Mouse (Mus musculus) heart, embryonic 12.5 days (tissue): ENCODE measurements at regions not wholly inside any gene's neighbourhood (a gene's known extent, or its start where the extent isn't known, plus 50 kb on each side); places are given as distances from the start of the nearest gene placed in this dataset.

ENCODE experiments used
- ATAC-seq: fragments of 200-750 bp; cut with Nextera tagmentation; 2 replicates; pipeline ENCODE4 v1.8.0; 2017; ENCODE audit warnings: moderate TSS enrichment, moderate library complexity; ENCODE audit not compliant: insufficient number of reproducible peaks, low FRiP score
- H3K27ac ChIP-seq: fragments of 300-500 bp; sonication (generic); 2 replicates; pipeline ENCODE4 v1.5.1; 2016; ENCODE audit warnings: mild to moderate bottlenecking, moderate library complexity; ENCODE audit not compliant: poor library complexity, severe bottlenecking
- H3K27me3 ChIP-seq: fragments of 300-500 bp; sonication (generic); replicated peaks from 2 replicates; pipeline ENCODE4 v1.6.1; 2016; ENCODE audit warnings: mild to moderate bottlenecking, moderate library complexity
- H3K36me3 ChIP-seq: fragments of 300-500 bp; sonication (generic); 2 replicates; pipeline ENCODE4 v1.6.1; 2016; ENCODE audit warnings: mild to moderate bottlenecking, moderate library complexity
- H3K4me1 ChIP-seq: fragments of 300-500 bp; sonication (generic); replicated peaks from 2 replicates; pipeline ENCODE4 v1.6.1; 2016; ENCODE audit warnings: mild to moderate bottlenecking
- H3K4me2 ChIP-seq: fragments of 300-500 bp; sonication (generic); 2 replicates; pipeline ENCODE4 v1.6.1; 2016; ENCODE audit warnings: mild to moderate bottlenecking, moderate library complexity
- H3K4me3 ChIP-seq: fragments of 300-500 bp; sonication (generic); 2 replicates; pipeline ENCODE4 v1.5.1; 2016; ENCODE audit warnings: mild to moderate bottlenecking
- H3K9ac ChIP-seq: fragments of 300-500 bp; sonication (generic); 2 replicates; pipeline ENCODE4 v1.6.1; 2016; ENCODE audit warnings: mild to moderate bottlenecking, moderate library complexity
- H3K9me3 ChIP-seq: fragments of 300-500 bp; sonication (generic); replicated peaks from 2 replicates; pipeline ENCODE4 v1.6.1; 2016; ENCODE audit warnings: mild to moderate bottlenecking, moderate library complexity
- WGBS: fragments of 180-500 bp; shearing (Covaris S2); methylation state at CpG from one replicate; pipeline ENCODE4 v1.1.7; 2016; 5-methylcytosine and 5-hydroxymethylcytosine counted together

GRCm38 (mm10) chr16:21295956-21296733 lies 91.6 kb downstream of the Ephb3 start:
- H3K4me2 ChIP-seq = no peak overlapping the region
- 63% methylated on average over 13 of the region's 13 CpGs for WGBS
- no peak; the same call in 1 of the 2 replicates for ATAC-seq
- no peaks in the 10 kb centered on the region for H3K36me3 ChIP-seq
- H3K27ac ChIP-seq = no peak overlapping the region
- H3K9ac ChIP-seq = no peak overlapping the region
- no peaks in the 10 kb centered on the region for H3K27me3 ChIP-seq
- no peaks in the 10 kb centered on the region for H3K9me3 ChIP-seq
- peaks cover 51% of the 10 kb centered on the region for H3K4me1 ChIP-seq
- H3K4me3 ChIP-seq = no peak overlapping the region

GRCm38 (mm10) chr16:21296786-21297185 lies 92.2 kb downstream of the Ephb3 start:
- WGBS = 65% methylated on average over 3 of the region's 3 CpGs
- H3K36me3 ChIP-seq = no peaks in the 10 kb centered on the region
- H3K4me3 ChIP-seq = no peak overlapping the region
- H3K9me3 ChIP-seq = no peaks in the 10 kb centered on the region
- no peak overlapping the region for H3K4me2 ChIP-seq
- H3K9ac ChIP-seq = no peak overlapping the region
- H3K27me3 ChIP-seq = no peaks in the 10 kb centered on the region
- H3K4me1 ChIP-seq = peaks cover 51% of the 10 kb centered on the region
- no peak overlapping the region for H3K27ac ChIP-seq
- no peak for ATAC-seq

GRCm38 (mm10) chr16:21298866-21299265 lies 94.3 kb downstream of the Ephb3 start:
- H3K4me1 ChIP-seq = peaks cover 32% of the 10 kb centered on the region
- whole genome bisulfite sequencing = 68% methylated on average over 7 of the region's 7 CpGs

GRCm38 (mm10) chr16:21305859-21306258 lies 101.3 kb downstream of the Ephb3 start:
- Histone ChIP-seq H3K9ac (no peak overlapping the region), H3K36me3 (no peaks in the 10 kb centered on the region), H3K27ac (no peak overlapping the region), H3K4me2 (no peak overlapping the region), H3K27me3 (peaks cover 12% of the 10 kb centered on the region; the same call in 1 of the 2 replicates), H3K9me3 (no peaks in the 10 kb centered on the region), H3K4me1 (peaks cover 11% of the 10 kb centered on the region), H3K4me3 (no peak overlapping the region)
- WGBS = 85% methylated on average over 3 of the region's 3 CpGs
- ATAC-seq = no peak

More at GRCm38 (mm10) chr16:21298866-21299265, 94.3 kb downstream of the Ephb3 start:
- H3K27me3 ChIP-seq = no peaks in the 10 kb centered on the region
- ATAC-seq = no peak
- H3K27ac ChIP-seq = no peak overlapping the region
- no peak overlapping the region for H3K4me3 ChIP-seq
- no peaks in the 10 kb centered on the region for H3K9me3 ChIP-seq
- no peaks in the 10 kb centered on the region for H3K36me3 ChIP-seq
- H3K9ac ChIP-seq = no peak overlapping the region
- H3K4me2 ChIP-seq = no peak overlapping the region

GRCm38 (mm10) chr16:21308513-21308912 lies 104.0 kb downstream of the Ephb3 start:
- Histone ChIP-seq H3K36me3 (no peaks in the 10 kb centered on the region), H3K4me2 (no peak overlapping the region), H3K9me3 (no peaks in the 10 kb centered on the region), H3K9ac (no peak overlapping the region), H3K4me1 (peaks cover 20% of the 10 kb centered on the region), H3K4me3 (no peak overlapping the region), H3K27me3 (peaks cover 12% of the 10 kb centered on the region; the same call in 1 of the 2 replicates), H3K27ac (no peak overlapping the region)
- ATAC-seq = no peak
- 75% methylated on average over 8 of the region's 8 CpGs for WGBS

- WGBS = 4% methylated on average over 35 of the region's 35 CpGs
- Histone ChIP-seq H3K4me2 (peak overlapping the region; percentile 81), H3K36me3 (no peaks in the 10 kb centered on the region), H3K4me1 (peaks cover 33% of the 10 kb centered on the region), H3K27me3 (peaks cover 12% of the 10 kb centered on the region; the same call in 1 of the 2 replicates), H3K9me3 (no peaks in the 10 kb centered on the region), H3K9ac (peak overlapping the region; percentile 72), H3K27ac (peak overlapping the region; percentile 78), H3K4me3 (peak overlapping the region; percentile 38)
- ATAC-seq = peak; percentile 74
Measured at GRCm38 (mm10) chr16:21310636-21311615, 106.4 kb downstream of the Ephb3 start.

GRCm38 (mm10) chr16:21311781-21312180 lies 107.2 kb downstream of the Ephb3 start:
- H3K9ac ChIP-seq = 0 out of 2 replicates have a peak overlapping the region, but pooled peaks have one; percentile 72
- peaks cover 12% of the 10 kb centered on the region; the same call in 1 of the 2 replicates for H3K27me3 ChIP-seq
- H3K9me3 ChIP-seq = no peaks in the 10 kb centered on the region
- no peak overlapping the region for H3K27ac ChIP-seq
- no peak for ATAC-seq
- peak overlapping the region; percentile 81; the same call in 1 of the 2 replicates for H3K4me2 ChIP-seq
- no peaks in the 10 kb centered on the region for H3K36me3 ChIP-seq
- peaks cover 41% of the 10 kb centered on the region for H3K4me1 ChIP-seq
- no peak overlapping the region for H3K4me3 ChIP-seq

- H3K4me3 ChIP-seq = no peak overlapping the region
- peaks cover 69% of the 10 kb centered on the region for H3K4me1 ChIP-seq
- WGBS = 22% methylated on average over 6 of the region's 6 CpGs
- H3K9ac ChIP-seq = no peak overlapping the region; the same call in 1 of the 2 replicates
- no peak for ATAC-seq
- no peaks in the 10 kb centered on the region for H3K36me3 ChIP-seq
- no peak overlapping the region for H3K27ac ChIP-seq
- H3K4me2 ChIP-seq = no peak overlapping the region
- H3K27me3 ChIP-seq = no peaks in the 10 kb centered on the region
- no peaks in the 10 kb centered on the region for H3K9me3 ChIP-seq
Measured at GRCm38 (mm10) chr16:21315751-21316151, 107.2 kb upstream of the Vps8 start.

GRCm38 (mm10) chr16:21318009-21318639 lies 104.8 kb upstream of the Vps8 start:
- Histone ChIP-seq H3K4me2 (no peak overlapping the region), H3K4me1 (peaks cover 64% of the 10 kb centered on the region), H3K27me3 (no peaks in the 10 kb centered on the region), H3K27ac (peak overlapping the region; percentile 53; the same call in 1 of the 2 replicates), H3K4me3 (no peak overlapping the region), H3K9ac (no peak overlapping the region), H3K36me3 (no peaks in the 10 kb centered on the region), H3K9me3 (no peaks in the 10 kb centered on the region)
- 54% methylated on average over 7 of the region's 7 CpGs for WGBS
- no peak for ATAC-seq

GRCm38 (mm10) chr16:21318640-21319365 lies 104.1 kb upstream of the Vps8 start:
- no peak for ATAC-seq
- Histone ChIP-seq H3K27me3 (no peaks in the 10 kb centered on the region), H3K4me3 (no peak overlapping the region), H3K36me3 (no peaks in the 10 kb centered on the region), H3K4me2 (no peak overlapping the region), H3K4me1 (peaks cover 69% of the 10 kb centered on the region), H3K9me3 (no peaks in the 10 kb centered on the region), H3K27ac (peak overlapping the region; percentile 53), H3K9ac (no peak overlapping the region)
- WGBS = 44% methylated on average over 9 of the region's 9 CpGs
